ENCODE assay signal across 8 mouse cellular contexts in genomic region chr15:97907801-97908751, GRCm38 (mm10). TPM values are rescaled to one million over a fixed set of nuclear protein-coding genes. Genes with fewer than 3 reads are reported as not detected.
DNase-seq lines count a peak whose midpoint lies in the region; ATAC-seq lines count a peak whose summit lies in the region.

No protein-coding gene starts in this region.

- H3K4me3 ChIP-seq in lung, embryonic 16.5 days (ENCODE audit: low read length), result peak overlapping the region; percentile 59

- H3K27ac ChIP-seq in lung, embryonic 16.5 days (ENCODE audit: low read length), result no peak overlapping the region

- no peaks in the 10 kb centered on the region for H3K36me3 ChIP-seq in lung, embryonic 16.5 days (ENCODE audit: control insufficient read depth, insufficient read depth, low read length)

- ATAC-seq in lung, embryonic 16.5 days (ENCODE audit: low read depth), result peak; percentile 93

- H3K4me2 ChIP-seq in lung, embryonic 16.5 days (ENCODE audit: low read depth, low read length), result peak overlapping the region; percentile 95

- peaks cover 9% of the 10 kb centered on the region for H3K27me3 ChIP-seq in lung, embryonic 16.5 days (ENCODE audit: control insufficient read depth, insufficient read depth, low read depth, low read length)

- under 1% methylated on average over 59 of the region's 59 CpGs for WGBS in lung, embryonic 16.5 days

- H3K9me3 ChIP-seq in lung, embryonic 16.5 days (ENCODE audit: control insufficient read depth, low read length), result no peaks in the 10 kb centered on the region

- H3K9ac ChIP-seq in lung, embryonic 16.5 days (ENCODE audit: low read length), result peak overlapping the region; percentile 67

- H3K4me1 ChIP-seq in lung, embryonic 16.5 days (replicated peaks; ENCODE audit: control insufficient read depth, insufficient read depth, low read length), result peaks cover 22% of the 10 kb centered on the region

- peak; percentile 61 to 62 for DNase-seq in cerebellum, postnatal 10 days
- no peak for DNase-seq in cerebellum, adult 9-11 months
- peak; percentile 50 for DNase-seq in c-Kit-positive CD71-positive TER-119-positive erythroid progenitor cells, embryonic 14.5 days (ENCODE audit: low spot score)
- peak; percentile 31 to 42 for DNase-seq in gastrocnemius, postnatal 4 days (ENCODE audit: low spot score in 2 of 2)
- peak; percentile 84 for DNase-seq in kidney, adult 11 months
- DNase-seq in ovary, adult 18-20 months (ENCODE audit: low spot score), result peak; percentile 17
- DNase-seq in urinary bladder, postnatal 14 days (ENCODE audit: low spot score), result peak; percentile 67

RNA-seq across cellular contexts. Expression of gene Vdr, which starts 2.4 kb away (rescaled TPM):
- under 1 TPM; 0.15 to 0.47 TPM for total RNA-seq in gastrocnemius, postnatal 4 days (2021)
- polyA plus RNA-seq in lung, embryonic 16.5 days (2015; fragmentation: Nextera tagmentation; extraction: Ambion mirVana), result 1.6 and 1.7 TPM in 2 replicates

RNA-seq across cellular contexts. Expression of gene Tmem106c, which starts 55.9 kb away (rescaled TPM):
- 10 to 100 TPM; 22.6 to 23.0 TPM for total RNA-seq in gastrocnemius, postnatal 4 days (2021)
- polyA plus RNA-seq in lung, embryonic 16.5 days (2015; fragmentation: Nextera tagmentation; extraction: Ambion mirVana), result 46.6 and 51.2 TPM in 2 replicates
